Mouse (Mus musculus) gastrocnemius, adult 2 months (tissue): Measurements from ENCODE around the gene Ccdc163. TPM values are rescaled to one million over a fixed set of nuclear protein-coding genes. Genes with fewer than 3 reads are reported as not detected.

Source experiments
- DNase-seq: peaks from one replicate; pipeline ENCODE4 v3.0.0; 2022
- H3K27ac ChIP-seq: fragments of 200-600 bp; 2 replicates; pipeline ENCODE4 v1.8.1; 2022; ENCODE audit warnings: mild to moderate bottlenecking
- H3K4me3 ChIP-seq: fragments of 200-600 bp; 2 replicates; pipeline ENCODE4 v1.8.1; 2022; ENCODE audit warnings: mild to moderate bottlenecking, moderate library complexity
- CTCF ChIP-seq: fragments of 200-600 bp; IDR thresholded peaks from 2 replicates; pipeline ENCODE4 v1.8.1; 2022; ENCODE audit warnings: antibody characterized with exemption, mild to moderate bottlenecking, moderate library complexity
- intact Hi-C: fragments of 180-260 bp; cut with DNase I; formaldehyde crosslinking; loops from one replicate; pipeline ENCODE4 v1.15.1; 2025
- total RNA-seq, 2 experiments: library from RNA; stranded (reverse); gene quantifications; 2 replicates each; pipeline ENCODE4 v1.2.3; 2021

The Ccdc163 gene
- total RNA-seq, 2 experiments from 2014 or later = 1.9 to 3.8 TPM

DNA sequence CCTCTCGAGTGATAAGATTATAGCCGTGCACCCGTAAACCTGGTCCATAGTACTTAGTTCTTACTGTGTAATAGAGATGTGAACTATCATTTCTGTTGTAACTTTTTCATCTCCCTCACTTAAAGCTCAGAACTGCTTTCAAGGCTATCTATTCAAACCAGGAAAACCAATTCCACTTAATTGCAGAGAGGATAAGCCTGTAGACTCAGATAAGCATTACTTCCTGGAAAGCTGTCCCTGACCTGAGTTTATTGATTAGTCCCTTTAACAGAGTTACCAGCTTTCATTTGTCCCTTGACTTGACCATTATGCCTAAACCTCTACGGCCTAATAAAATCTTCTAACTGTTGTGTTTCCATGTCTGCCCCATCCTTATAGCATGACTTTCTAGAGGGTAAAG is 24.4 kb upstream of the Ccdc163 start:
- TF ChIP-seq CTCF = no peak
- Histone ChIP-seq H3K27ac (no peak overlapping the region), H3K4me3 (no peak overlapping the region)
- intact Hi-C loops = loop anchor here (2.0 kb wide), 1 partner anchor 33 kb away; the partner anchor contains the start of gene Akr1a1
- DNase-seq = no peak

DNA sequence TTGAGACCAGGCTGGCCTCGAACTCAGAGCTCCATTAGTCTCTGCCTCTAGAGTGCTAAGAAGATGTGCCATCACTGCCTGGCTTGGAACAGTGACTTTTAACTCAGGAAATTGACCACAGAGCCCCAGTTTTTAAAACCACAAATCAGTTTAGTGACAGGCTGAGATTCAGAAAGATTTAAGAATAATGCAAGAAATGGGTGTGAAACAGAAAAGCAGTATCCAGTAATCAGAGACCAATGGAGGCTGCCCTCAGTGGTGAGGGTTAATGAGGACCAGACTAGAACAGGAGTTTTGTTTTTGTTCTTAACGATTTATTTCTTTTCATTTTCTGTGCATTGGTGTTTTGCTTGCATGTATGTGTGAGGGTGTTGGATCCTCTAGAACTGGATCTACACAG is 23.6 kb upstream of the Ccdc163 start:
- H3K27ac ChIP-seq = peak overlapping the region; percentile 96
- intact Hi-C loops = loop anchor here (2.0 kb wide), 1 partner anchor 34 kb away; the partner anchor contains the start of gene Akr1a1
- peak overlapping the region; percentile 91 for H3K4me3 ChIP-seq
- no peak for DNase-seq
- TF ChIP-seq CTCF = no peak

DNA sequence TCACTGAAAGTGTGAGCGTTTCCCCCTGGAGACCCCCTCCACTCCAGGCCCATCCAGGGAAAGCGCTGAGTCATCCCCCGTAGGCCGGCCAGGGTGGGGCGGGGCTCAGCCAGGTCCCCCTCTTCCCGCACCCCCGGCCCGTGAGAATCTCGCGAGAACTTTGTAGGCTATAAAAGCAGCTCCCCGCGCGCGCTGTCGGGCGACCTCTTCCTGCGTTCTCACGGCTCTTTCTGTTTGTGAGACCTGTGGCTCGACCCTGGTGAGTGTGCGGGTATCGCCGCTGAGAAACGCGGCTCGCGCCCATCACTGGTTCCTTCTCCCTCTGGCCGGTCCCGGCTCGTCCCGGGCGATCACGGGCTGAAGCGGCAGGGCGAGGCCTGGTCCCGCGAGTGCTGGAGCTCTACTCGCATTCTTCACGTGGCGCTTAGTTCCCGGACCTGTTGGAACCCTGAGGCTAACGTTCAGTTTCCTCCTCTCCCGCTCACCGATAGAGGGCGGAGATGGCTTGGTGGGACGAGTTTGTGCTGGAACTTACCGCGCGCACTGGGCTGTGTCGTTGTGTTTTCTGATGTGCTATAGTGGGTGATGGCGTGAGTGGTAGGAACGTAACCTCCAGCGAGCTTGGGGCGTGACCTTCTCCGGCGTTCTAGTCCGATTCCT is 22.8 kb upstream of the Ccdc163 start, which contains the start of gene Prdx1:
TSS of gene Prdx1 (plus strand) at position 143 of the 660 bp plus-strand sequence.
- TF ChIP-seq CTCF = peak; percentile 75
- intact Hi-C loops = loop anchor here (2.0 kb wide), 1 partner anchor 35 kb away; the partner anchor contains the start of gene Akr1a1
- peak; percentile 97 for DNase-seq
- H3K27ac ChIP-seq = peak within 1 kb of the TSS; percentile 96
- peak within 1 kb of the TSS; percentile 91 for H3K4me3 ChIP-seq

DNA sequence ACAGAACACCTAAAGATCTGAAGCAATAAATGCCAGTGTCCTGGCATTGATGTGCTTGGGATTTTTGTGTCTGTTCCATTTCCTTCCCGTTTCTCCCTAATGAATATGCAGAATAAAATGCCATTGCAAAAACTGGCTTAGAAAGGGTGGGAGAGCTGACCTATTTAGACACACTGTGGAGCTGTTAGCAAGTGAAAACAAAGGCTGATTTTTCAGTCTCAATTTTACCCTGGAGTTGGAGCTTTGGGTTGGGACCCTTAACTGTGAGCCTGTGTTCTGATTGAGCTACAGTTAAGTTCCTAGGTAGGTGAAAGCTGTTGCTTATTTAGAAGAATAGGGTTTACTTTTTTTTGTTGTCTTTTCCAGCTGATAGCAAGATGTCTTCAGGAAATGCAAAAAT is 21.3 kb upstream of the Ccdc163 start:
- intact Hi-C loops = no loop called here
- H3K4me3 ChIP-seq = peak overlapping the region; percentile 91
- DNase-seq = no peak
- TF ChIP-seq CTCF = no peak
- H3K27ac ChIP-seq = peak overlapping the region; percentile 29; the same call in 1 of the 2 replicates

DNA sequence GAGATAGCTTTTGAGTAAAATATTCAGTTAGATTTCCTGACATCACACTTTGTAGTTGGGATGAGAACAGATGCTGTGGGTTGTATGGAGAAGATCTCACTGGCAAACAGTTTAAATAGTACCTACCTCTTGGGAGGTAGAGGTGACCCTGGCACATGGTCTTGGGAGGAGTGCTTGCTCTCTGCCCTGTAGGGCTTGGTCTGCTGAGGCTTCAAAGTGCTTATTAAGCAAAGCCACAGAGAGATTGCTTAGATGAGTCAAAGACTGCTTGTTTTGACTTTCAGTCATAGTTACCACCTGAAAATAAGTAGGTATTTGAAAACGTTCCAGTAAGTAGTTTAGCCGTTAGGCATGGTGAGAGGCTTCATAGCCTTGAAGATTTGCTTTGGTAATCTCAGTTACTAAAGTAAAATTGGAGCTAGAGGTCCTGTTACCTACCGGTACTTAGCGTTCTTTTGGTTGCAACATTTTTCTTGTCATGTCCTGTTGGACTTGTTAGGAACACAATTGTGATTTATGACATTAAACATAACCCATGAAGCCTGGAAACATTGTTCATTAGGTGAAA is 18.9 kb upstream of the Ccdc163 start:
- Histone ChIP-seq H3K4me3 (peak overlapping the region; percentile 26), H3K27ac (peak overlapping the region; percentile 12; the same call in 1 of the 2 replicates)
- no peak for TF ChIP-seq CTCF
- DNase-seq = no peak
- intact Hi-C loops = no loop called here

DNA sequence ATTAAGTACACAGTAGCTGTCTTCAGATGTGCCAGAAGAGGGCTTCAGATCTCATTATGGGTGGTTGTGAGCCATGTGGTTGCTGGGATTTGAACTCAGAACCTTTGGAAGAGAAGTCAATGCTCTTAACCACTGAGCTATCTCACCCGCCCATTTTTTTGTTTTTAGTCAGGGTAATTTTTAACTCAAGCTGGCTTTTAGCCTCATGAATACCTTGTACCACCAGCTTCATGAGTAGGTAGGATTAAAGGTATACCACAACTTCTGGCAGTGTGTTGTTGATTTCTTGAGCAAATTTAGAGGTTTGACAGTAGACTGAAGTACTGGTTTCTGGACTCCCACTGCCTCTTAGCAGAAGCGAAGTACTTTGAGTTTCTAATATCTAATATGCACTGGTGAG is 16.2 kb upstream of the Ccdc163 start:
- Histone ChIP-seq H3K27ac (no peak overlapping the region), H3K4me3 (no peak overlapping the region)
- no peak for TF ChIP-seq CTCF
- intact Hi-C loops = no loop called here
- DNase-seq = no peak

DNA sequence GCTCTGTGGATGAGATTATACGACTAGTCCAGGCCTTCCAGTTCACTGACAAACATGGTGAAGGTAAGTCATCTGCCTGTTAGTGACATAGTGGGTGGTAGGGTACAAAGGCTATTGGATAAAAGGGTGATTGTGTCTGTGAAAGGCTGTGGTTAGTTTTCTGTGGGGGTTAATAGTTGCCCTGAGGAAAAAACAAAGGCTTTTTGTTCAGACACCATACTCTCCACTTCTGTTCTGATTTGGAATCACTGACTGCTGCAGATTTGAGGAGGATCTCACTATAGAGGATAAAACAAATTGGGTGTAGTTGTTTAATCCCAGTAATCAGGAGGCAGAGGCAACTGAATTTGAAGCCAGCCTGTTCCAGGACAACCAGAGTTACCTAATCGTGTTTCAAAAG is 14.5 kb upstream of the Ccdc163 start:
- no peak for DNase-seq
- Histone ChIP-seq H3K4me3 (no peak overlapping the region), H3K27ac (no peak overlapping the region)
- intact Hi-C loops = no loop called here
- no peak for TF ChIP-seq CTCF

DNA sequence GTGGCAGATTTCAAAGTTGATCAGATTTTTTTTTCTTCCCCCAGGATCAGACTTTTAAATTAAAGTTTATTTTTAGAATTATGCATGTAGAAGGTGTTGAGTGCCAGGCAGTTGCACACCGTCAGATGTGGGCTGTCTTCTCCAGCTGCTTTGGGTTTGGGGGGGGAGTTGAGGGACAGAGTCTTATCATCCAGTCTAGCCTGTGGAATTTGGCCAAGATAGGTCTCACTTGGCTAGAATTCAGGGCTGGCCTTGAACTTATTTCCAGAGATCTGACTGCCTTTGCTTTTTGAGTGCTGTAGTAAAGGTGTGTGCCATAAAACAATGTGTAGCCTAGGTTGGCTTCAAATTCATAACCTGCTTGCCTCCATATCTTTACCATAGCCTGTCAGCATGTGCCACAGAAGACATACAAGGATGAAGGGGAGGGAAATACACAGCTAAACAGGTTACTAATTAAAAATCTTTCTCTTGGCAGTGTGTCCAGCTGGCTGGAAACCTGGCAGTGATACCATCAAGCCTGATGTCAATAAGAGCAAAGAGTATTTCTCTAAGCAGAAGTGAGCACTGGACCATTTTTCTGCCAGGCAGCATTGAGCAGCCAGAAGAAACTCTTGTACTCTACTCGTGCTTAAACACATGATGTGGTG is 9.5 kb upstream of the Ccdc163 start:
- DNase-seq = no peak
- TF ChIP-seq CTCF = no peak
- no peak overlapping the region for H3K4me3 ChIP-seq
- no peak overlapping the region for H3K27ac ChIP-seq
- intact Hi-C loops = no loop called here

DNA sequence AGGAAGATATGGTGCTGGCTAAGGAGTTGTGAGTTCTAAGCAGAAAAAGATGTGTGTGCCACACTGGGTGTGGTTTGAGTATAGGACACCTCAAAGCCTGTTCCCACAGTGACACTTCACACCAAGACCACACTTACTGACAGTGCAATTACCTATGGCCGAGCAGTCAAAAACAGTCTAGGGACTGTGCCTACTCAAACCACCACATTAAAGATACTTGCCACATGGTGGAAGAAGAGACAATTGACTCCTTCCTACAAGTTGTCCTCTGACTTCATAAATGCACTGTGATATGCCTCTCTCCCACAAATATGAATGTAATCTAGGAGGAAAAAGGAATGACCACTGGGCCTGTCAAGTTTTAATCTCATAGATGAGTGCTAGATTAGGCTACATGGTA is 7.3 kb upstream of the Ccdc163 start:
- no peak for DNase-seq
- TF ChIP-seq CTCF = no peak
- Histone ChIP-seq H3K27ac (no peak overlapping the region), H3K4me3 (no peak overlapping the region)
- intact Hi-C loops = no loop called here

DNA sequence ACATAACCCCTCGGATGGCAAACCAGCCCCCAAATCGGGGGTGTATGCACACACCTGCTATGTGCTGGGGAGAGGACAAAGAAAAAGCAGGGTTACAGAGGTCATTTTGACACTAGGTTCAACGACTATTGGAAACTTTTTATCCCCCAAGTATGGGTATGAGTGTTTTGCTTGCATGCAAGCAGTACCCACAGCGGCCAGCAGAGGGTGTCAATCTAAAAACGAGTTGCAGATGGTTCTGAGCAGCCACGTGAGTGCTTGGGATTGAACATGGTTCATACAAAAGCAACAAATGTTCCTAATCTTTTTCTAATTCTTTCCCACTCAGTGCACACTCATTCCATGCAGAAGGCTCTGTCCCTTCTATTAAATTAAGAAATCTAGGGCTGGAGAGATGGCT is 4.5 kb upstream of the Ccdc163 start:
- no peak overlapping the region for H3K4me3 ChIP-seq
- H3K27ac ChIP-seq = no peak overlapping the region
- intact Hi-C loops = no loop called here
- peak; percentile 91 for TF ChIP-seq CTCF
- DNase-seq = peak; percentile 76

DNA sequence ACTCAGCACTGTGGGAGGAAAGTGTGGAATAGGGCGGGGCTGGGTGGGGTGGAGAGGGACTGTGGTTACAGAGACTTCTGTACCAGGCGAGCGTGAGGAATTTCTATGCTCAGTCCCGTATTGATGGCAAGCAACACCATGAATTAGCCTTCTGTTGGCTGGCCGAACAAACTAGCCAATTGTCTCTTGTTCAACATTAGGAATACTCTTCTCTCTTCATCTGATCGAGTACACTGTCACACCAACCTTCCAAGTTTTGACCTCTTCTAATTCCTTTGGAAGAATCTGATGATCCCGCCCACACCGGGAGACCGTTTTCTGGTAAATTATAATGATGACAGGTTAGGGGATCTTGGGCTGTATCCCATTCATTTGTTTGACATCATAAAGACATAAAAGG is 643 bp upstream of the Ccdc163 start:
- intact Hi-C loops = no loop called here
- no peak for DNase-seq
- TF ChIP-seq CTCF = no peak
- Histone ChIP-seq H3K4me3 (peak overlapping the region; percentile 83), H3K27ac (peak overlapping the region; percentile 93)

DNA sequence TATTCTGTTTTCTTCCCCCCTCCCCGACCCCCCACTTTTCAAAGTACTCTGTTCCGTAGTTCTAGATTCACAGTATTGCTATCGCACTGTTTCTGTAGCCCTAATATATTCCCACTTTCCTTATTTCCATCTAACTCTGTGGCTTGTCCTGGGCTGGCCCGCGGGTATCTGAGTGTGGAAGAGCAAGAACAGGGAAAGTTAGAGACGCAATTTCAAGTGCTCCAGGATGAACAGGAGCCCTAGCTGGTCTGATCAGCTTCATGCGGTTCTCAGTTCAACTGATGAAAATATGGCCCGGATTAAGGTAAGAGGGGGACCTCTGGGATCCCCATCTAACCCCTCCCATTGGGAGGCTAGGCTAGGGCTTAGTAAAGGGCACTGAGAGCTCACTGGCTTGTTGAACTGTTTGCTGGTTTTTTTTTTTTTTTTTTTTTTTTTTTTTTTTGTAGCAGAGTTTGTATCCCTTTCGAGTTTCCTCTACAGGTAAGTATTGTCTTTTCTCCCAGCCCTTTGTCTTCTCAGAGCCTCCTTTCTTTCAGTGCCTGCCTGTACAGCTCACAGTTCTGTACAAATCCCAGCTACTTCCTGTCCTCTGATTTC is 582 bp downstream of the Ccdc163 start:
- Histone ChIP-seq H3K4me3 (peak overlapping the region; percentile 83), H3K27ac (peak overlapping the region; percentile 76)
- DNase-seq = no peak
- intact Hi-C loops = no loop called here
- no peak for TF ChIP-seq CTCF

DNA sequence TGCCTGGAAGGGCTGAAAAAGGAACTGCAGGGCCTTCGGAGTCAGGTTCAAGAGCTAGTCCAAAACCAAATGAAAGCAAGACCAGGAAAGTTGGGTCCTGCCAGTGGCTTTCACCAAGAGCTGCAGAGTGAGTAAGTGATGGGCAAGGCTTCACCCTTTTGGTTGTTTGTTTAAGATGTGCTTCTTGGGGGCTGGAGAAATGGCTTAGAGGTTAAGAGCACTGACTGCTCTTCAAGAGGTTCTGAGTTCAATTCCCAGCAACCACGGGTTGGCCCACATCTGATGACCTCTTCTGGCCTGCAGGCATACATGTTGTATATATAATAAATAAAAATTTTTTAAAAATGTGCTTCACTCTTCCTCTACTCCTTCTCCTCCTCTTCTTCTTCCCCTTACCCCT is 1.8 kb downstream of the Ccdc163 start:
- H3K27ac ChIP-seq = no peak overlapping the region
- DNase-seq = no peak
- H3K4me3 ChIP-seq = no peak overlapping the region
- intact Hi-C loops = loop anchor here (10.0 kb wide), 1 partner anchor 435 kb away; no protein-coding TSS in a partner anchor
- no peak for TF ChIP-seq CTCF
